Mouse (Mus musculus) layer of hippocampus, adult 18-20 months (tissue): ENCODE results near the gene Map3k13. TPM values are rescaled to one million over a fixed set of nuclear protein-coding genes. Genes with fewer than 3 reads are reported as not detected.
"Not testable (repeated sequence)": the region's sequence is repeated elsewhere in the genome, so short reads cannot be mapped to it uniquely, and the experiment has no call there.

Experiments used
- DNase-seq, 2 experiments: peaks; one replicate each; pipeline ENCODE4 v3.0.0; 2022; ENCODE audit warnings: low spot score in 2 of 2
- long read RNA-seq: library from polyadenylated mRNA; stranded (forward); transcript quantifications from one replicate; pipeline ENCODE4 v2.0.0, GENCODE M21; 2021
- total RNA-seq, 2 experiments: library from RNA; stranded (reverse); gene quantifications; 2 replicates each; pipeline ENCODE4 v1.2.3; 2021

The Map3k13 gene
- 10 to 100 TPM; 14.9 to 15.0 TPM for total RNA-seq
- long read RNA-seq, full-length matches to known transcripts = 1 of 9 reads
- long read RNA-seq, partial matches to known transcripts = 1 of 9 reads
- long read RNA-seq, other reads (novel, unspliced or antisense) = 7 of 9 reads

GRCm38 (mm10) chr16:21793875-21794696 lies at the start of gene Map3k13:
Gene Map3k13 (plus strand): TSS chr16:21794346.
- peak; percentile 90 to 95 for DNase-seq

DNA sequence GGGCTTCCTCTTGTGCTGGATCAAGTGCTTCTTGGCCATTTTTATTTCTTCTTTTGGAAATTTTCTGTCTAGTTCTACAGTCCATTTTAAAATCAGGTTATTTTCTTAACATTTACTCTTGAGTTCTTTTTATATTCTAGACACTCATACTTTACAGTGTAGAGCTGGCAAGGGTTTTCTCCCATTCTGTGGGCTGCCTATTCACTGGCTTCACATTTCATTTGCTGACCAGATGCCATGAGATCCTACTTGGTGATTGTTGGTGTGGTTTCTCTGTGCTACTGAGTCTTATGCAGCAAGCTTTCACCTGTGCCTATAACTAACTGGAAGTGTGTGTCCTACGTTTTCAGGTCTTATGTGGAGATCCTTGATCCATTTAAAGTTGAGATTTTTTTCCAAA lies 35.7 kb upstream of the Map3k13 start:
- DNase-seq = no peak

DNA sequence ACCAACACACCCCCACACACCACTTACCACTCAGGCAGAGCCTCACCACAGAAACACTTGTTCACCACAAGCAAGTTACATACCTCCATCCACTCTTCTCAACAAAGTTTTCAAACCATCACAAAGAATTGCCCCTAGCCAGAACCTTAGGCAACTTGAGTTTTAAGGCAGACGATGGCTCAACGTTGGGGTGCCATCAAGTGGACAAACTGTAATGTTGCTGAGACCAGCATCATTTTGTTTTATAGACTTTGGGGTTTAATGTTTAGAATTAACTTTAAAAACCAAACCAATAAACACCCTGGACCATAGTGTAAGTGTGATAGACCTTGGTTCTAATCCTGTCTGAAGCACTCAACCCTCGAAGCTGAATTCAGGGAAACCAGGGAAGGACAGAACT lies 25.9 kb upstream of the Map3k13 start:
- peak in 1 of 2 experiments; percentile 23 for DNase-seq

- DNase-seq = no peak
Measured at GRCm38 (mm10) chr16:21769667-21770066, 24.5 kb upstream of the Map3k13 start.

DNA sequence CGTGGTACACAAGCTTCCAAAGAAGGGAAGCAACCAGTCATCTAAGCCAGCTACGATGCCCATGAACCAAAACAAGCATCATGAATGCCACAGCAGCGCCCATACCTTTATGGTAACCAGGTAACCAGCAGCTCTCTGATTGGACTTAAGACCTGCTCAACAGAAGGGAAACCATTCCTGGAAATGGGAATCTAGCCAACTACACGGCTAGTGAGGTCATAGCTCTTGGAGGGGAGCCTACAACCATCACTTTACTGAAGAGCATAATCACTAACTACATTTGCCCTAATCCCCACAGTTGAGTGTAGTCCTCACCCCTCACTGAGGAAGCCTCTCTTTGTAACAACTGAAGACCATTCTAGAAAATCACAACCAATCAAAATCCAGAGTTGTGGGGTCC lies 19.4 kb upstream of the Map3k13 start:
- no peak for DNase-seq

- no peak for DNase-seq
Measured at GRCm38 (mm10) chr16:21778293-21778866, 15.8 kb upstream of the Map3k13 start.

DNA sequence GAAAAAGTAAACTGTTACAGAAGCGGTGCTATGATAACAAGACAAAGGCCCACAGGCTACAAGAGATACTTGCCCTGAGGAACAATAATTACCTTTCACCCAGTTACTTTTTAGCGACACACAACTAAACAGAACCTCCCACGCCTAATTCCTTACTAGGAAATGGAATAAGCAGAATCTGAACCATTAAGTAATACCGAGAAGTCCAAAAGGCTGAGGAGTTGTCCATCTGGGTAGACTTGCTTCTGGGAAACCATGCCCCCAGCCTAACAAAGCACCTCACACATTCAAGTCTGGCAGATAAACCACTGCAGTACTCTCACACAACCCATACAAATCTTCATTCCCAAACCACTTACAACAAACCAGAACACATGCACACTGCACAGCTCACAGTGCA lies 15.0 kb upstream of the Map3k13 start:
- no peak for DNase-seq

DNA sequence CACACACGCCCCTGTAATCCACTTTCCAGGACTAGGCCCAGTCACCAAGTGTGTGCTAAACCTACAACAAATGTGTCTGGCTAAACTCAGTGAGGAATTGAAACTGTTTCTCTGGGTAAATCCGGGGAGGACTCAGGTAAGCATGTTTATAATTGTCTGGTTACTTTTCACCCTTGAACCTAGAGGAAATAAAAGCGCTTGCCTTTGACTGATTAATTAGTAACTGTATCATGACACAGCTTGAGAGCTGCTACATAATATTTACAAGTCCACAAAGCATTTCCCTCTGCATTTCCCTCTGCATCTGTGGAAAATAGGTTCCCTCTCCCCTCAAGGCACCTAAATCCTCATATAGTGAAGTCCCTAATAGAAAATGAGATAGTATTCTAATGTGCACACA lies 12.9 kb upstream of the Map3k13 start:
- no peak for DNase-seq

DNA sequence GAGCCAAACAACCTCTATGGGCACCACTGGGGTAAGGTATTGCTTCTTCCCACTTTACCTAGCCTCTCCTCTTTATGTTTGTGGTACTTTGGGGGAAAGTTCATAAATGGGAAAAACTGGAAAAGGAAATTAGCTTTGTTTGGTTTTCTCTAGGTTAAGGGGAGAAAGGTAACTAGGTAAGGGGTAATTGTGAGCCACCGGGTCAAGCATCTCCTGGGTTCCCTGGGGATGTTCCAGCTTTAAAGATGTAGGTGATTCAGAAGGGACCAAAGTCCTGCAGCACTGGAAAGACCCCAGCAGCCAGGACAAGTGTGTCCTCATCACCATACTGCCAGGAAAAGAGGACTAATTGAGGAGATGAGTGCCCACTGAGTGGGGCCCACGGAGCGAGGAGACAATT lies 12.3 kb upstream of the Map3k13 start:
- no peak for DNase-seq

DNA sequence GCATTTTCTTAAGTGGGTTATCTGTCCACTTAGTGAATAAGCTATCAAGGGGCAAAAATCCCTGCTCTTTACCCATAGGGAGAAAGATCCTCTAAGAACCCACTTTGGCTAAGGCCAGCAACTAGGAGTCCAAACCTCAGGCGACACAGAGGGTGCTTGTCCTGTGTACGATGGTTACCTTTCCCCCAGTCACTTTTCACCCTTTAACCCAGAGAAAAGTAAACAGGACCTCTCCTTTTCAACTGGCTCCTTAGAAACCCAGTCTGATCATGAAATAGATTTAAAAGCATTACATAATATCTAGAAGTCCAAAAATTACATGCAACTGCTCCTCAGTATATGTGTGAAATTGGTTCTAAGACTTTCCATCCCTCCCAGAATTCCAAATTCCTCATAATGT lies 11.3 kb upstream of the Map3k13 start:
- no peak for DNase-seq

DNA sequence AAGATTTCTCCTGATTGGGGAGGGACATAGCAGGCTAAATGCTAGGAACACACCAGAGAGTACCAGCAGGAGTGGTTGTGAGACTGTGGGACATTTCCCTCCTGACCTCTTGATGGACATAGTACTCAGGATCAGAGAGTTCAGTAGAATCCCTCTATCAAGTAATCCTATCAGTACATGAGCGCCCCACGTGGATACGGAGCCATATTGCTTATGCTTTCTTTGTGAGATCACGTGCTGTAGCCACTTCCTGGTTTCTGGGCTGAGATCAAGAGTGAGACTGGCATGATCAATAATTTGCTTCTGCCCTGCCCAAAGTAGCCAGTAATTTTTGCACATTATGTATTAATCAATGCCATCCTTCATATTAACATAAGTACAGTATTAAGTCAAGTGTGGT lies 9.1 kb upstream of the Map3k13 start:
- DNase-seq = no peak

DNA sequence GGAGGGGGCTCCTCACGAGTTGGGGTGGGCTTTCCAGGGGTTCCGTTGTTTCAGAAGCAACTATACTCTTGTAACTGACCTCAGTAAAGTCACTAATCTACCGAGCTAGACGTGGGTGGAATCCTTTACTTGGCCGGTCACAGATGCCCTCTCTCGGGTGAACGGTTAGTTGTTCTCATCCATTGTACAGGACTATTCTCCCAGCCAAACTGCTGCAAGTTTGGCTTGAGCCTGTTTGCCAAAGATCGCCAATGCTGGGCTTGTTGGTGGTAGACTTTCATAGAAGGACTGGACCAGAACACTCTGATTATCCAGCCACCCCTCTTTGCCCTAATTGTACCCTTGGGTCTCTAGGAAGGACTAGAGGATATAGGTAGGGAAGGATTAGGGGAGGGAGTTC lies 7.8 kb upstream of the Map3k13 start:
- DNase-seq = no peak

- DNase-seq = peak; percentile 25 to 50
Measured at GRCm38 (mm10) chr16:21787516-21788353, 6.4 kb upstream of the Map3k13 start, which contains the start of gene Ehhadh. Gene Ehhadh (minus strand): TSS chr16:21787807.

DNA sequence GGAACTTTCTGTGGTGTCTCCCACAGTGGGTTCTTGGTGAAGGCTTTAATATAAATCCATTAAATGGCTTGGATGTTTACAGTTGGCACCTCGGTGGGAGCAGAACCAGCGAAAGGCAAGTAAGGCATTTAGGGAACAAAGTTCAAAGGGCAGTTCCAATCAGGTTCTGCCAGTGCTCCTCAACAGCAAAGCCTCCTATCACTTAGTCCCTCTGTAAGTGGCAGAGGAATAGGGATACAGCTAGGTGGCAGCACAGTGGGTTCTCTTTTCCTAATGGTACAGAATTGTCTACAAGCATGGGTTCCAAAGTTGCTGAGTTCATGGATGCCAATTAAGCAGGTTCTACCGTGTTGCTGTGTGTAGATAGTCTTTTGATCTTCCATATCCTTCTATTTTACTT lies 5.6 kb upstream of the Map3k13 start:
- no peak for DNase-seq

GRCm38 (mm10) chr16:21789180-21789579 lies 5.0 kb upstream of the Map3k13 start:
- no peak for DNase-seq

DNA sequence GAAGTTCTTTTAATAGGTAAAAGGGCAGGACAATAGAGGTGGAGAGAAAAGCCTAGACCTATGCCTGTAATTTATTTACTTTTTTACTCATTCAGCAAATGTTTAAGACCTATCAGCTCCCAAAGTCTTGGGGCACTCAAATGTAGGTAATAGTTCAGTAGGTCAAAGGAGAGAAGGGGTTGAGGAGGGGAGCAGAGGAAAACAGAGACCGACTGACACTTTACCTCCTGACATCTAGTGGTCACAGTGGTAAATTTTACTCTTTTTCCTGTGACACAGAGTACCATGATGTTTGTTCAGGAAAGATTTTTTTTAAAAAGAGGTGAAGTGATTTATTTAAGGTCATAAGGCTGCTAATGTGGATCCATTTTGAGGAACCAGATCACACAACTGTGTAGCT lies 3.7 kb upstream of the Map3k13 start:
- DNase-seq = no peak

- DNase-seq = no peak
Measured at GRCm38 (mm10) chr16:21791779-21792178, 2.4 kb upstream of the Map3k13 start.

DNA sequence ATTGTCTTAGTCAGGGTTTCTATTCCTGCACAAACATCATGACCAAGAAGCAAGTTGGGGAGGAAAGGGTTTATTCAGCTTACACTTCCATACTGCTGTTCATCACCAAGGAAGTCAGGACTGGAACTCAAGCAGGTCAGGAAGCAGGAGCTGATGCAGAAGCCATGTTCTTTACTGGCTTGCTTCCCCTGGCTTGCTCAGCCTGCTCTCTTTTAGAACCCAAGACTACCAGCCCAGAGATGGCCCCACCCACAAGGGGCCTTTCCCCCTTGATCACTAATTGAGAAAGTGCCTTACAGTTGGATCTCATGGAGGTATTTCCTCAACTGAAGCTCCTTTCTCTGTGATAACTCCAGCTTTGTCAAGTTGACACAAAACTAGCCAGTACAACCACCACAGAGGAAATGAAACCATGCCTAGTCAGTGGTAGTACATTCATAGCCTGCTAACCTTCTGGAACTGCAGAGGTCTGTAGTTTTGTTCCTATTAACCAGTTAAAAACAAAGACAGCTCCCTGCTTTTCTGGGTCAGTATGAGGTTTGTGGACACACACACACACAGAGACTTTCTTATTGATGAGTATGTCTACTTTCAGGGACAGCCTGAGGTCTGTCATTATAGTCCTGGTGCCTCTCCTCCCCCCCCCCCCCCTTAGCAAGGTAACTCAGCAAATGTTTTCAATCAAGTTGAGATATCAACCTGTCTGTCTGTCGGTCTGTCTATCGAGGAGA lies 901 bp upstream of the Map3k13 start:
- not testable (repeated sequence) for DNase-seq

DNA sequence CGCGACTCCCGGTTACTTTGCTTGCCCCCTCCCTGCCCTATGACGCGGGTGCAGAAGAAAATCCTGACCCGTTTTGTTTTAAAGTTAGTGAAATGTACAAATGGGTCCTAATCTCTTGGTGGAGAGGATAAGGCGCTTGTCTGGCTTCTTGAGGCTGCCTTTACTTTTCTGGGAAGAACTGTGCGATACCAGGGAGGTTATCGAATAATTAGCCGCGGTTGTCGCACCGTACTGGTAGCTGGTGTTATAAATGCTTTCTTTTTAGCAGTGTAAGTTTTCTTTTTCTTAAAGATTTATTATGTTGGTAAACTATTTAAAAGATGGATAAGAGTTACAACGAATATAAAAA lies 525 bp downstream of the Map3k13 start:
- DNase-seq = no peak

GRCm38 (mm10) chr16:21795071-21795470 lies 925 bp downstream of the Map3k13 start:
- no peak for DNase-seq

DNA sequence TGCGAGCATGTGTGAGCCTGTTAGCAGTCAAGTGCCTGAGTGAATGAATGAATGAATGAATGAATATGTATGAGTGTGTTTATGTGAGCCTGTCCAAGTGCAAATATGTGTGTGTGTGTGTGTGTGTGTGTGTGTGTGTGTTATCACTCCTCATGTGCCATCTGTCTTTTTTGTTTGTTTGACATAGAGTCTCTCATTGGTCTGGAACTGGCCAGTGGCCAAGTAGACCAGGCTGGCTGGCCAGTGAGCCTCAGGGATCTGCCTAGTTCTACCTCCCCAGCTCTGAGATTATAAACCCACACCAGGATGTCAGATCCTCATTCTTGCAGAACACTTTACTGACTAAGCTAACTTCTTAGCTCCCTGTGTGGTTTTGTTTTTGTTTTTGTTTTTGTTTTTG lies 10.1 kb downstream of the Map3k13 start:
- no peak for DNase-seq
